Mouse (Mus musculus): ENCODE results near the gene Hspa1b.

GRCm38 (mm10) chr17:34953258-34953657 is 5.8 kb downstream of the Hspa1b start:
- TF ChIP-seq CTCF (IDR thresholded peaks at IDR 0.05; ENCODE audit: borderline replicate concordance, insufficient read depth, low read depth, low read length), result no peak
- TF ChIP-seq POLR2A (IDR thresholded peaks at IDR 0.05; ENCODE audit: borderline replicate concordance, insufficient read depth, low read length), result no peak
